Mouse (Mus musculus) MEL (cell line): ENCODE results near the gene Gm20388. TPM values are rescaled to one million over a fixed set of nuclear protein-coding genes. Genes with fewer than 3 reads are reported as not detected.

Source experiments
- DNase-seq: peaks from one replicate; pipeline ENCODE4 v3.0.0; 2011; ENCODE audit warnings: low read depth, low spot score
- H3K27ac ChIP-seq: 2 replicates; pipeline ENCODE4 v1.5.1; 2012; ENCODE audit warnings: low read depth, mild to moderate bottlenecking, control low read depth, low read length, moderate library complexity; ENCODE audit not compliant: control insufficient read depth
- H3K27me3 ChIP-seq, 2 experiments: fragments of 150-350 bp in 1 of 2; sonication (generic) in 1 of 2; 2 replicates each; pipeline ENCODE4 v1.6.1; 2012; ENCODE audit warnings: low read length in 2 of 2, mild to moderate bottlenecking in 2 of 2, improper control_type of control experiment in 1 of 2, moderate library complexity in 1 of 2; ENCODE audit not compliant: insufficient read depth in 2 of 2, control insufficient read depth in 1 of 2
- H3K36me3 ChIP-seq, 2 experiments: 2 replicates each; pipeline ENCODE4 v1.6.1; 2012 to 2014; ENCODE audit warnings: low read length in 2 of 2, improper control_type of control experiment in 1 of 2, inconsistent platforms in 1 of 2, mild to moderate bottlenecking in 1 of 2; ENCODE audit not compliant: insufficient read depth in 2 of 2, control insufficient read depth in 1 of 2
- H3K4me1 ChIP-seq, 2 experiments: fragments of 150-350 bp in 1 of 2; sonication (generic) in 1 of 2; 2 replicates each; pipeline ENCODE4 v1.6.1; 2012; ENCODE audit warnings: low read length in 2 of 2, improper control_type of control experiment in 1 of 2, mild to moderate bottlenecking in 1 of 2; ENCODE audit not compliant: insufficient read depth in 2 of 2, control insufficient read depth in 1 of 2
- H3K4me3 ChIP-seq, 2 experiments: fragments of 150-350 bp in 1 of 2; sonication (generic) in 1 of 2; 2 replicates each; pipeline ENCODE4 v1.5.1; 2012; ENCODE audit warnings: low read depth in 2 of 2, low read length in 2 of 2, mild to moderate bottlenecking in 2 of 2, moderate library complexity in 2 of 2, control low read depth in 1 of 2, improper control_type of control experiment in 1 of 2; ENCODE audit not compliant: control insufficient read depth in 1 of 2, insufficient read depth in 1 of 2
- H3K79me2 ChIP-seq: 2 replicates; pipeline ENCODE4 v1.6.1; 2012; ENCODE audit warnings: mild to moderate bottlenecking, low read length, moderate library complexity; ENCODE audit not compliant: control insufficient read depth, poor library complexity, insufficient read depth
- H3K9ac ChIP-seq: 2 replicates; pipeline ENCODE4 v1.6.1; 2012; ENCODE audit warnings: low read depth, mild to moderate bottlenecking, control low read depth, low read length, moderate library complexity; ENCODE audit not compliant: control insufficient read depth, poor library complexity, severe bottlenecking
- H3K9me3 ChIP-seq: fragments of 150-350 bp; sonication (generic); replicated peaks from 2 replicates; pipeline ENCODE4 v1.6.1; 2012; ENCODE audit warnings: mild to moderate bottlenecking, low read length, improper control_type of control experiment, moderate library complexity; ENCODE audit not compliant: insufficient read depth
- BHLHE40 ChIP-seq: IDR thresholded peaks from 2 replicates; pipeline ENCODE4 v1.6.1; 2012; ENCODE audit warnings: low read depth, mild to moderate bottlenecking, inconsistent platforms, low read length, improper control_type of control experiment, borderline replicate concordance
- CHD1 ChIP-seq: IDR thresholded peaks from 2 replicates; pipeline ENCODE4 v1.6.1; 2012; ENCODE audit warnings: low read depth, mild to moderate bottlenecking, inconsistent platforms, low read length, improper control_type of control experiment
- CTCF ChIP-seq, 3 experiments: IDR thresholded peaks in 2 of 3; conservative IDR thresholded peaks in 1 of 3; 2 replicates each; pipeline ENCODE4 v1.5.1; 2011 to 2012; ENCODE audit warnings: low read length in 3 of 3, low read depth in 2 of 3, mild to moderate bottlenecking in 2 of 3, improper control_type of control experiment in 1 of 3, inconsistent platforms in 1 of 3, mixed read lengths in 1 of 3, moderate library complexity in 1 of 3; ENCODE audit not compliant: control insufficient read depth in 1 of 3, insufficient read depth in 1 of 3, poor library complexity in 1 of 3, severe bottlenecking in 1 of 3
- E2F4 ChIP-seq: IDR thresholded peaks from 2 replicates; pipeline ENCODE4 v1.6.1; 2011; ENCODE audit warnings: low read depth, low read length, improper control_type of control experiment, borderline replicate concordance
- GABPA ChIP-seq: IDR thresholded peaks from 2 replicates; pipeline ENCODE4 v1.6.1; 2012; ENCODE audit warnings: low read depth, mild to moderate bottlenecking, inconsistent platforms, low read length, improper control_type of control experiment, moderate library complexity
- GATA1 ChIP-seq: IDR thresholded peaks from 2 replicates; pipeline ENCODE4 v1.6.1; 2011; ENCODE audit warnings: low read depth, low read length, improper control_type of control experiment
- KAT2A ChIP-seq: conservative IDR thresholded peaks from 2 replicates; pipeline ENCODE4 v1.6.1; 2012; ENCODE audit warnings: low read depth, low read length, improper control_type of control experiment, inconsistent platforms
- MEF2A ChIP-seq: IDR thresholded peaks from 2 replicates; pipeline ENCODE4 v1.6.1; 2014; ENCODE audit warnings: low read depth, mild to moderate bottlenecking, inconsistent platforms, low read length, improper control_type of control experiment; ENCODE audit not compliant: poor library complexity, insufficient replicate concordance, severe bottlenecking; ENCODE audit errors: extremely low read depth
- MXI1 ChIP-seq: IDR thresholded peaks from 2 replicates; pipeline ENCODE4 v1.6.1; 2011; ENCODE audit warnings: mild to moderate bottlenecking, low read depth, low read length, improper control_type of control experiment
- POLR2A ChIP-seq, 2 experiments: IDR thresholded peaks; 2 replicates each; pipeline ENCODE4 v1.6.1; 2011 to 2012; ENCODE audit warnings: low read length in 2 of 2, mild to moderate bottlenecking in 2 of 2, control low read depth in 1 of 2, improper control_type of control experiment in 1 of 2, low read depth in 1 of 2, moderate library complexity in 1 of 2; ENCODE audit not compliant: control insufficient read depth in 1 of 2, insufficient read depth in 1 of 2, poor library complexity in 1 of 2
- POLR2AphosphoS5 ChIP-seq: IDR thresholded peaks from 2 replicates; pipeline ENCODE4 v1.6.1; 2012; ENCODE audit warnings: low read depth, borderline replicate concordance, mild to moderate bottlenecking, inconsistent platforms, low read length, moderate library complexity, mixed read lengths
- RAD21 ChIP-seq: IDR thresholded peaks from 2 replicates; pipeline ENCODE4 v1.6.1; 2011; ENCODE audit warnings: mild to moderate bottlenecking, low read depth, low read length, improper control_type of control experiment
- RCOR1 ChIP-seq: IDR thresholded peaks from 2 replicates; pipeline ENCODE4 v1.6.1; 2012; ENCODE audit warnings: low read depth, mild to moderate bottlenecking, inconsistent platforms, low read length, improper control_type of control experiment
- SMC3 ChIP-seq: IDR thresholded peaks from 2 replicates; pipeline ENCODE4 v1.6.1; 2011; ENCODE audit warnings: low read depth, low read length, improper control_type of control experiment
- TAL1 ChIP-seq: IDR thresholded peaks from 2 replicates; pipeline ENCODE4 v1.6.1; 2012; ENCODE audit warnings: mild to moderate bottlenecking, inconsistent platforms, low read length, moderate library complexity, mixed read lengths
- TBP ChIP-seq: IDR thresholded peaks from 2 replicates; pipeline ENCODE4 v1.8.0; 2011; ENCODE audit warnings: low read depth, low read length, improper control_type of control experiment
- TCF12 ChIP-seq: IDR thresholded peaks from 2 replicates; pipeline ENCODE4 v1.6.1; 2014; ENCODE audit warnings: low read depth, mild to moderate bottlenecking, inconsistent platforms, low read length, improper control_type of control experiment, moderate library complexity
- USF1 ChIP-seq: IDR thresholded peaks from 2 replicates; pipeline ENCODE4 v1.6.1; 2014; ENCODE audit warnings: low read depth, mild to moderate bottlenecking, inconsistent platforms, low read length, improper control_type of control experiment, moderate library complexity
- USF2 ChIP-seq, 2 experiments: IDR thresholded peaks; 2 replicates each; pipeline ENCODE4 v1.6.1; 2011 to 2012; ENCODE audit warnings: improper control_type of control experiment in 2 of 2, low read length in 2 of 2, borderline replicate concordance in 1 of 2, inconsistent platforms in 1 of 2, low read depth in 1 of 2, mild to moderate bottlenecking in 1 of 2; ENCODE audit not compliant: insufficient read depth in 1 of 2
- ZC3H11A ChIP-seq: IDR thresholded peaks from 2 replicates; pipeline ENCODE4 v1.6.1; 2012; ENCODE audit warnings: low read depth, mild to moderate bottlenecking, inconsistent platforms, low read length, improper control_type of control experiment
- ZNF384 ChIP-seq: IDR thresholded peaks from 2 replicates; pipeline ENCODE4 v1.6.1; 2012; ENCODE audit warnings: low read depth, mild to moderate bottlenecking, inconsistent platforms, low read length, improper control_type of control experiment
- polyA plus RNA-seq, 2 experiments: library from polyadenylated mRNA; stranded (reverse) in 1 of 2; unstranded in 1 of 2; fragments of >175 nt in 1 of 2; fragments of >200 nt in 1 of 2; gene quantifications; 2 replicates each; pipeline versions ENCODE4 v1.2.1 to v1.2.4; 2012; ENCODE audit warnings: low replicate concordance in 2 of 2, low read depth in 1 of 2; ENCODE audit not compliant: insufficient read length in 2 of 2, insufficient read depth in 1 of 2, missing spikeins in 1 of 2
- total RNA-seq: library from RNA; depleted of rRNA; stranded (reverse); fragments of 300-350 nt; gene quantifications from 2 replicates; pipeline ENCODE4 v1.2.3, GENCODE M21; 2012

Gm20388 gene
- total and polyA plus RNA-seq, 3 experiments = 11.1 to 17.8 TPM; not detected in 1

DNA sequence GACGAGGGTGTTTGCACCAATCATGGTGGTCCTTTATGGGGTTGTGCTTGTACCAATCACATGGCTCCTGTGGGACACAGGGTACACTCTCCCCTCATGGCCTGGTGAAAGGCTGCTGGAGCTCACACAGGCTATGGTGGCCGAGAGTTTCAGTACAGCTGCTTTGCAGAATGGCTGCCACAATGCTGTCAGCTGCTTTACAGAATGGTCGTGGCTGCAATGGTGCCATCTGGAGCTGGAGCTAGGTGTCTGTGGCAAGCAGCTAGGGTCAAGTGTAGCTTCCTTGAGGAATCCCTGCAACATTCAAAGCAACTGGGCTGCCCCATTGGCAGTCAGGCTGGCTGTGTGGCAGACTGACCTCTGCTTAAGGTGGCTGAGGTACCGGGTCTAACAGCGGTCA, 3809.2 kb downstream of the Gm20388 start:
- Histone ChIP-seq H3K36me3 (no peaks in the 10 kb centered on the region), H3K27me3 (no peaks in the 10 kb centered on the region; a peak in 1 of 4 replicates), H3K4me3 (no peak overlapping the region), H3K79me2 (no peaks in the 10 kb centered on the region), H3K9ac (no peak overlapping the region), H3K4me1 (peaks cover 0 to 4% of the 10 kb centered on the region in 2 experiments; a peak in 1 of 4 replicates), H3K27ac (no peak overlapping the region), H3K9me3 (no peaks in the 10 kb centered on the region)
- TF ChIP-seq TBP = no peak
- no peak for TF ChIP-seq BHLHE40
- TF ChIP-seq RAD21 = no peak
- no peak for TF ChIP-seq TAL1
- no peak for TF ChIP-seq CHD1
- TF ChIP-seq ZNF384 = no peak
- no peak for TF ChIP-seq RCOR1
- TF ChIP-seq ZC3H11A = no peak
- no peak for TF ChIP-seq KAT2A
- no peak for TF ChIP-seq SMC3
- no peak for TF ChIP-seq TCF12
- TF ChIP-seq MEF2A = no peak
- TF ChIP-seq CTCF (IDR thresholded peaks at IDR 0.05 in 2 of 3, conservative IDR thresholded peaks at IDR 0.05 in 1 of 3; ENCODE audit: control insufficient read depth in 1 of 3, insufficient read depth in 1 of 3, low read depth in 2 of 3, low read length in 3 of 3, poor library complexity in 1 of 3, severe bottlenecking in 1 of 3) = no peak
- no peak for TF ChIP-seq E2F4
- no peak for TF ChIP-seq GABPA
- TF ChIP-seq USF2 (IDR thresholded peaks at IDR 0.05; ENCODE audit: borderline replicate concordance in 1 of 2, insufficient read depth in 1 of 2, low read depth in 1 of 2, low read length in 2 of 2) = no peak
- no peak for TF ChIP-seq MXI1
- TF ChIP-seq GATA1 = no peak
- no peak for TF ChIP-seq USF1
- DNase-seq = no peak

DNA sequence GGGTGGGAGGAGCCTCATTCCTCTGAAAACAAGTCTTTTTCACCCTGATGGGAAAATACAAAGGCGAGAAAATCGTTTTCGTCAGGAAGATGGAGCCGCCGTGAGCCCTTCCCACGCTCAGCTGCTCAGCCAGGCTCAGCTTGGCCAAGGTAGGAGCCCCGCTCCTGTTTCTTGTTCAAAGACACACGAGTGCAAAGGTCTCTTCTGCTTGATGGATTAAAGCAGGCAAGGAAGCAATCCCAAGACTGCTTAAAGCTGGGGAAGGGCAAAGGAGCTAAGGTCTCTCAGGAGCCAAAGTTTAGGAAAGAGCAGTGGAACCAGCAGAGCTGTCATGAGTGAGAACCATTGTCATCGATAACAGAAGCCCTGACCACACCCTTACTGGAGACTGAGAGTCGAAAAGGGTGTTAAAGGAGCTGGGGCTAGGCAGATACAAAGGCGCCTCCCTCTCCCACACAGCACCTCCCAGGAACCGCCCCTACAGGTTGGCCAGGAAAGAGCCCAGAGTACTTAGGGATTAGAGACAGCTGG, 3809.9 kb downstream of the Gm20388 start:
- Histone ChIP-seq H3K27me3 (no peaks in the 10 kb centered on the region; a peak in 1 of 4 replicates), H3K79me2 (no peaks in the 10 kb centered on the region)
- TF ChIP-seq POLR2AphosphoS5 = no peak
- no peak for TF ChIP-seq POLR2A (IDR thresholded peaks at IDR 0.05; ENCODE audit: control insufficient read depth in 1 of 2, insufficient read depth in 1 of 2, low read depth in 1 of 2, low read length in 2 of 2, poor library complexity in 1 of 2)
- TF ChIP-seq TBP = no peak
- TF ChIP-seq, all 39 proteins: peak for 0
- Histone ChIP-seq H3K4me3 (no peak overlapping the region), H3K9ac (no peak overlapping the region), H3K4me1 (peaks cover 0 to 4% of the 10 kb centered on the region in 2 experiments; a peak in 1 of 4 replicates), H3K9me3 (no peaks in the 10 kb centered on the region), H3K27ac (no peak overlapping the region), H3K36me3 (no peaks in the 10 kb centered on the region)
- DNase-seq = peak; percentile 7
